Mouse (Mus musculus): Measurements from ENCODE around the gene Myo1f.
A peak's percentile ranks its signal among the peaks of the same experiment; 100 is the strongest.
"Not testable (repeated sequence)": the region's sequence is repeated elsewhere in the genome, so short reads cannot be mapped to it uniquely, and the experiment has no call there.

Gene Myo1f

GRCm38 (mm10) chr17:33586011-33586410 is 30.5 kb downstream of the Myo1f start:
- DNase-seq, result no peak

GRCm38 (mm10) chr17:33597271-33597670 is 41.8 kb downstream of the Myo1f start:
- DNase-seq, result no peak

- no peak for DNase-seq
These were observed 43.0 kb downstream of the Myo1f start for GRCm38 (mm10) chr17:33598506-33598905.

GRCm38 (mm10) chr17:33599836-33600475 is 44.4 kb downstream of the Myo1f start:
- no peak for DNase-seq

- DNase-seq, result no peak
These were observed 45.3 kb downstream of the Myo1f start for GRCm38 (mm10) chr17:33600831-33601230.

- no peak for DNase-seq
These were observed 46.4 kb downstream of the Myo1f start for GRCm38 (mm10) chr17:33601947-33602346.

GRCm38 (mm10) chr17:33607273-33607672 is 51.8 kb downstream of the Myo1f start:
- DNase-seq, result no peak

GRCm38 (mm10) chr17:33610548-33610947 is 55.0 kb downstream of the Myo1f start:
- DNase-seq, result no peak

- DNase-seq, result not testable (repeated sequence)
These were observed 58.2 kb downstream of the Myo1f start for GRCm38 (mm10) chr17:33613726-33614125.

- DNase-seq, result no peak
These were observed 71.8 kb downstream of the Myo1f start for GRCm38 (mm10) chr17:33627281-33627680.

- peak; percentile 88 for DNase-seq
These were observed 73.3 kb downstream of the Myo1f start, which contains the start of gene Zfp414 for GRCm38 (mm10) chr17:33628621-33629486. Gene Zfp414 (plus strand): TSS chr17:33629090.

GRCm38 (mm10) chr17:33629487-33630125 is 74.1 kb downstream of the Myo1f start:
- DNase-seq, result peak; percentile 15

- no peak for DNase-seq
These were observed 74.8 kb downstream of the Myo1f start for GRCm38 (mm10) chr17:33630171-33630895.

- peak; percentile 14 for DNase-seq
These were observed 75.7 kb downstream of the Myo1f start for GRCm38 (mm10) chr17:33631236-33631635.

- DNase-seq, result peak; percentile 15
These were observed 76.3 kb downstream of the Myo1f start for GRCm38 (mm10) chr17:33631796-33632195.

- peak; percentile 22 for DNase-seq
These were observed 81.5 kb downstream of the Myo1f start for GRCm38 (mm10) chr17:33637038-33637437.

GRCm38 (mm10) chr17:33637516-33638276 is 82.2 kb downstream of the Myo1f start, which contains the start of gene Pram1:
Gene Pram1 (plus strand): TSS chr17:33638056.
- no peak for DNase-seq

GRCm38 (mm10) chr17:33639743-33640142 is 84.2 kb downstream of the Myo1f start:
- no peak for DNase-seq

GRCm38 (mm10) chr17:33644068-33644467 is 88.6 kb downstream of the Myo1f start:
- DNase-seq, result no peak

GRCm38 (mm10) chr17:33645073-33645472 is 89.6 kb downstream of the Myo1f start:
- no peak for DNase-seq

GRCm38 (mm10) chr17:33649781-33650475 is 94.4 kb downstream of the Myo1f start:
- DNase-seq, result no peak

Measured in right cerebral cortex, postnatal 14 days (tissue).